Mouse (Mus musculus): ENCODE data around the gene Hes1.

GRCm38 (mm10) chr16:30038663-30039593 lies 25.3 kb upstream of the Hes1 start:
- TF ChIP-seq CTCF (IDR thresholded peaks at IDR 0.05; ENCODE audit: insufficient read depth, low read depth, low read length) (no peak), POLR2A (IDR thresholded peaks at IDR 0.05; ENCODE audit: insufficient read depth, low read depth, low read length) (no peak)
